Mouse (Mus musculus): ENCODE results near the gene Capg. TPM values are rescaled to one million over a fixed set of nuclear protein-coding genes. Genes with fewer than 3 reads are reported as not detected.

Gene Capg
- total and polyA plus RNA-seq, 3 experiments = 241 to 283 TPM; not detected in 1

GRCm38 (mm10) chr6:72545377-72545776 is 1.2 kb downstream of the Capg start (continued):
- TF ChIP-seq CHD2 (IDR thresholded peaks at IDR 0.05; ENCODE audit: low read length) (no peak), JUND (IDR thresholded peaks at IDR 0.05; ENCODE audit: low read depth, low read length) (no peak)

- no peaks in the 10 kb centered on the region for H3K9me3 ChIP-seq (replicated peaks; ENCODE audit: insufficient read depth, low read length)
- H3K27me3 ChIP-seq (ENCODE audit: control insufficient read depth in 1 of 2, insufficient read depth in 2 of 2, low read length in 2 of 2) = no peaks in the 10 kb centered on the region
- peak overlapping the region; percentile 93 for H3K27ac ChIP-seq (ENCODE audit: control insufficient read depth, low read depth, low read length)
- peaks cover 0 to 41% of the 10 kb centered on the region in 2 experiments; a peak in 2 of 4 replicates for H3K36me3 ChIP-seq (ENCODE audit: control insufficient read depth in 1 of 2, insufficient read depth in 2 of 2, low read length in 2 of 2)
- TF ChIP-seq RCOR1 (IDR thresholded peaks at IDR 0.05; ENCODE audit: low read depth, low read length) (no peak), ZNF384 (IDR thresholded peaks at IDR 0.05; ENCODE audit: low read depth, low read length) (no peak), EP300 (IDR thresholded peaks at IDR 0.05; ENCODE audit: low read depth in 1 of 2, low read length in 2 of 2) (no peak), ZKSCAN1 (IDR thresholded peaks at IDR 0.05; ENCODE audit: low read depth, low read length) (no peak), KAT2A (conservative IDR thresholded peaks at IDR 0.05; ENCODE audit: low read depth, low read length) (no peak), ZC3H11A (IDR thresholded peaks at IDR 0.05; ENCODE audit: low read depth, low read length) (no peak), TBP (IDR thresholded peaks at IDR 0.05; ENCODE audit: low read depth, low read length) (no peak), MYB (IDR thresholded peaks at IDR 0.05; ENCODE audit: low read depth, low read length) (no peak), TCF12 (IDR thresholded peaks at IDR 0.05; ENCODE audit: low read depth, low read length) (no peak), POLR2A (IDR thresholded peaks at IDR 0.05; ENCODE audit: control insufficient read depth in 1 of 2, insufficient read depth in 1 of 2, low read depth in 1 of 2, low read length in 2 of 2, poor library complexity in 1 of 2) (no peak), NRF1 (IDR thresholded peaks at IDR 0.05; ENCODE audit: insufficient read depth, low read depth, low read length, poor library complexity, severe bottlenecking) (no peak), ZMIZ1 (IDR thresholded peaks at IDR 0.05; ENCODE audit: low read depth, low read length) (no peak), RAD21 (IDR thresholded peaks at IDR 0.05; ENCODE audit: low read depth, low read length) (peak; percentile 23; the same call in 1 of the 2 replicates), SMC3 (IDR thresholded peaks at IDR 0.05; ENCODE audit: low read depth, low read length) (peak; percentile 16; the same call in 1 of the 2 replicates), SIN3A (IDR thresholded peaks at IDR 0.05; ENCODE audit: low read length) (no peak), MEF2A (IDR thresholded peaks at IDR 0.05; ENCODE audit: extremely low read depth, insufficient replicate concordance, low read depth, low read length, poor library complexity, severe bottlenecking) (no peak), ELF1 (IDR thresholded peaks at IDR 0.05; ENCODE audit: low read depth, low read length) (no peak), CTCF (IDR thresholded peaks at IDR 0.05 in 2 of 3, conservative IDR thresholded peaks at IDR 0.05 in 1 of 3; ENCODE audit: control insufficient read depth in 1 of 3, insufficient read depth in 1 of 3, low read depth in 2 of 3, low read length in 3 of 3, poor library complexity in 1 of 3, severe bottlenecking in 1 of 3) (peak; percentile 39 to 57 (median 52)), POLR2AphosphoS2 (IDR thresholded peaks at IDR 0.05; ENCODE audit: low read length) (no peak)
- peaks cover 25 to 63% of the 10 kb centered on the region in 2 experiments for H3K4me1 ChIP-seq (ENCODE audit: control insufficient read depth in 1 of 2, insufficient read depth in 2 of 2, low read length in 2 of 2)
- H3K4me3 ChIP-seq (ENCODE audit: control insufficient read depth in 1 of 2, insufficient read depth in 1 of 2, low read depth in 2 of 2, low read length in 2 of 2) = no peak overlapping the region
- H3K9ac ChIP-seq (ENCODE audit: control insufficient read depth, low read depth, low read length, poor library complexity, severe bottlenecking) = no peak overlapping the region
- DNase-seq (ENCODE audit: low read depth, low spot score) = peak; percentile 43
- peaks cover 23% of the 10 kb centered on the region for H3K79me2 ChIP-seq (ENCODE audit: control insufficient read depth, insufficient read depth, low read length, poor library complexity)
Observed at GRCm38 (mm10) chr6:72547121-72547520, 2.9 kb downstream of the Capg start.
